Mouse (Mus musculus): ENCODE data around the gene Chrdl2. TPM values are rescaled to one million over a fixed set of nuclear protein-coding genes. Genes with fewer than 3 reads are reported as not detected.

The Chrdl2 gene
- polyA plus RNA-seq, 1 experiment from 2014 or later, result 0.14 TPM

DNA sequence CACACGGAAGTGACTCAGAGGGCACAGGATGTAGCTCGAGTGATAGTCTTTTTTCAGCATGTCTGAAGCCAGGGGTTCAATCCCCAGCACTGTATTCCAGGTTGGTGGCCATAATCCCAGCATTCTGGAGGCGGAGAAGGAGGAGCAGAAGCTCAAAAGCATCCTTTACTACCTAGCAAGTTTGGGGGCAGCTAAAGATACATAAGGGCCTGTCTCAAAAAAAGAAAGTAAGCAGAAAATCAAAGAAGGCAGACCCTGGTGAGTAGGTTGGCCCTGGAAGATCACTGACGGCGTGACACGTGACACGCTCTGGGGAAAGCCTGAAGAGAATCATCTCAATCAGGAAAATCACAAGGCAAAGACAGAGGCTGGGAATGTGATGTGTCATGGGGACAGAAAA is 12.8 kb upstream of the Chrdl2 start:
- H3K27ac ChIP-seq, result no peak overlapping the region
- peaks cover 10% of the 10 kb centered on the region; the same call in 1 of the 2 replicates for H3K4me1 ChIP-seq
- H3K36me3 ChIP-seq, result no peaks in the 10 kb centered on the region
- 93% methylated on average over 7 of the region's 7 CpGs for WGBS
- H3K9me3 ChIP-seq (replicated peaks), result no peaks in the 10 kb centered on the region
- no peak overlapping the region for H3K4me3 ChIP-seq
- DNase-seq (ENCODE audit: low spot score), result no peak
- no peaks in the 10 kb centered on the region for H3K27me3 ChIP-seq (ENCODE audit: low read depth, poor library complexity, severe bottlenecking)

DNA sequence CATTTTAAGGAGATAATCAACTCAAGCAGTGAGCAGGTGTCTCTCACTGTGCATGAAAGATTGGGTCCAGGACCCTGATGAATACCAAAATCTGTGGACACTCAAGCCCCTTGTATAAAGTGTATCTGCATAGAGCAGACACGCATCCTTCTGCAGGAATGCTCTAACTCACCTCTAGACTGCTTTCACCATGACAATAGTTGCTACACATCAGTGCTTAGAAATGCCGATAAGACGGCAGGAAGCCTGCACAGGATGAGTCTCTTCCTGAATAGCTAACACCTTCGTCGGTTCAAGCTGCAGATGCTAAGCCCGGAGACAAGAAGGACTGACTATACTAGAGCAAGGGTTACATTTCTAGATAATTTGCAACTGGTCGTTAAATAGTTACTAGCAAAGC is 10.8 kb upstream of the Chrdl2 start:
- Histone ChIP-seq H3K4me3 (no peak overlapping the region), H3K27ac (no peak overlapping the region), H3K4me1 (peaks cover 6% of the 10 kb centered on the region; the same call in 1 of the 2 replicates), H3K9me3 (replicated peaks) (no peaks in the 10 kb centered on the region), H3K36me3 (no peaks in the 10 kb centered on the region), H3K27me3 (ENCODE audit: low read depth, poor library complexity, severe bottlenecking) (no peaks in the 10 kb centered on the region)
- no peak for DNase-seq (ENCODE audit: low spot score)
- WGBS, result 80% methylated on average over 7 of the region's 7 CpGs

GRCm38 (mm10) chr7:99998668-99999067 is 7.3 kb upstream of the Chrdl2 start:
- no peaks in the 10 kb centered on the region for H3K4me1 ChIP-seq
- no peak overlapping the region for H3K4me3 ChIP-seq
- DNase-seq (ENCODE audit: low spot score), result no peak
- H3K27me3 ChIP-seq (ENCODE audit: low read depth, poor library complexity, severe bottlenecking), result peaks cover 7% of the 10 kb centered on the region
- no peak overlapping the region for H3K27ac ChIP-seq
- H3K36me3 ChIP-seq, result no peaks in the 10 kb centered on the region
- H3K9me3 ChIP-seq (replicated peaks), result no peaks in the 10 kb centered on the region
- WGBS, result 84% methylated on average over 3 of the region's 3 CpGs

DNA sequence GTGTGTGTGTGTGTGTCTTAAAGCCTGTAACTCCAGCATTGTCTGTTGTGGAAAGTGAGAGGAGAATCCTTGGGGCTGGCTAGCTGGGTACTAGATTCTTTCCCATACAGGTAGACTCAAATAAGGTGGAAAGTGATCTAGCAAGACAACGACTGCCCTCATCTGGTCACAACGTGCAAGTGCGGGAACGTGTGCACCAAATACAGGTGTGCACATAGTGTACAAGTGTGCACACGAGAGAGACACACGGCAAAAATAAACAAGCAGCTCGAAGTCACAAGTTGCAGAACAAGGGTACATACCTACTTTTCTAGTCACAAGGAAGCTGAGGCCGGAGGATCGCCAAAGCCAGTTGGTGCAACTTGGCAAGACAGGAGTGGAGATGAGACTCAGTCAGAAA is 2.2 kb upstream of the Chrdl2 start:
- DNase-seq (ENCODE audit: low spot score), result no peak
- H3K27me3 ChIP-seq (ENCODE audit: low read depth, poor library complexity, severe bottlenecking), result peaks cover 58% of the 10 kb centered on the region
- no peaks in the 10 kb centered on the region for H3K36me3 ChIP-seq
- H3K4me3 ChIP-seq, result no peak overlapping the region
- H3K27ac ChIP-seq, result no peak overlapping the region
- H3K4me1 ChIP-seq, result peaks cover 10% of the 10 kb centered on the region
- no peaks in the 10 kb centered on the region for H3K9me3 ChIP-seq (replicated peaks)
- 62% methylated on average over 9 of the region's 9 CpGs for WGBS

DNA sequence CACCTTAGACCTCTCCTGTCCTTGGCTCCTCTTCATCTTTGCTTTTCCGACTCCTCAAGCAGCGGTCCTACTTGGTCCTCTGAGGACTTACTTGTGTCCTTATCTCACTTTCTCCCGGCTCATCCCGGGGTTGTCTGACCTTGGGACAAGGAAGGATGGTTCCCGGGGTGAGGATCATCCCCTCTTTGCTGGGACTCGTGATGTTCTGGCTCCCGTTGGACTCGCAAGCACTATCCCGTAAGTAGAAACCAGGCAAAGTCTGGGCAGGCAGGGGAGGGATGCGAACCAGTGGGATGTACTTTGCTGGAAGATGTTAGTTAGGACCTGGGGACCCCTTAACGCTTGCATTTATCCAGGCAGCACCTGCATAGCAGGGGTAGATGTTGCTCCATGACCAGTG is 439 bp downstream of the Chrdl2 start:
- Histone ChIP-seq H3K36me3 (no peaks in the 10 kb centered on the region), H3K4me3 (peak overlapping the region; percentile 63), H3K9me3 (replicated peaks) (no peaks in the 10 kb centered on the region), H3K4me1 (peaks cover 22% of the 10 kb centered on the region), H3K27me3 (ENCODE audit: low read depth, poor library complexity, severe bottlenecking) (peaks cover 82% of the 10 kb centered on the region), H3K27ac (peak overlapping the region; percentile 53; the same call in 1 of the 2 replicates)
- 4% methylated on average over 11 of the region's 11 CpGs for WGBS
- no peak for DNase-seq (ENCODE audit: low spot score)

DNA sequence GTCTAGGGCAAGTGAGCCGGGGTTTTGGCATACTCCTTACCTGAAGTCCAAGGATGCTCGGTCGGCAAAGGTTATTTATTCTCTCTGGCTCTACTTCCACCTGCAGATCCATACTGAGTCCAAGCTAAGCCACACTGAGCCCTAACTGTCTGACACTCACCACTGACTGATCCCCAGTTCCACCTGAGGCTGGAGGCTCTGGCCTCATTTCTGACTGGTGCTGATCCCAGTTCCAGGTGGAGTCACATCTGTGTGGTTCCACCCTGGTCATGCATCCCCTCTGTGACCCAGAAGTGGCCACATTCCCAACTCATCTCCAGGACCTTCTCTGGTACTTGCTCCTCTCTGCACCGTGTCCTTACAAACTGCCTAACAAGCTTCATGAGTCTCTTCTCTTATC is 2.8 kb downstream of the Chrdl2 start:
- Histone ChIP-seq H3K9me3 (replicated peaks) (no peaks in the 10 kb centered on the region), H3K27me3 (ENCODE audit: low read depth, poor library complexity, severe bottlenecking) (peaks cover 74% of the 10 kb centered on the region), H3K4me1 (peaks cover 34% of the 10 kb centered on the region), H3K27ac (no peak overlapping the region), H3K4me3 (no peak overlapping the region), H3K36me3 (no peaks in the 10 kb centered on the region)
- DNase-seq (ENCODE audit: low spot score), result no peak
- WGBS, result 89% methylated on average over 4 of the region's 4 CpGs

GRCm38 (mm10) chr7:100009640-100010039 is 3.7 kb downstream of the Chrdl2 start:
- DNase-seq (ENCODE audit: low spot score), result peak; percentile 87
- 13% methylated on average over 11 of the region's 11 CpGs for WGBS
- H3K36me3 ChIP-seq, result no peaks in the 10 kb centered on the region
- no peak overlapping the region for H3K27ac ChIP-seq
- H3K4me3 ChIP-seq, result no peak overlapping the region
- H3K9me3 ChIP-seq (replicated peaks), result no peaks in the 10 kb centered on the region
- peaks cover 65% of the 10 kb centered on the region for H3K27me3 ChIP-seq (ENCODE audit: low read depth, poor library complexity, severe bottlenecking)
- H3K4me1 ChIP-seq, result peaks cover 34% of the 10 kb centered on the region

- H3K4me1 ChIP-seq, result peaks cover 31% of the 10 kb centered on the region
These were observed 4.7 kb downstream of the Chrdl2 start for GRCm38 (mm10) chr7:100010711-100011110.

GRCm38 (mm10) chr7:100012085-100012484 is 6.1 kb downstream of the Chrdl2 start:
- WGBS, result 37% methylated on average over 8 of the region's 8 CpGs
- H3K4me3 ChIP-seq, result no peak overlapping the region
- peaks cover 41% of the 10 kb centered on the region for H3K27me3 ChIP-seq (ENCODE audit: low read depth, poor library complexity, severe bottlenecking)
- H3K27ac ChIP-seq, result no peak overlapping the region
- H3K9me3 ChIP-seq (replicated peaks), result no peaks in the 10 kb centered on the region
- no peak for DNase-seq (ENCODE audit: low spot score)
- no peaks in the 10 kb centered on the region for H3K36me3 ChIP-seq
- peaks cover 24% of the 10 kb centered on the region for H3K4me1 ChIP-seq

More at GRCm38 (mm10) chr7:100010711-100011110, 4.7 kb downstream of the Chrdl2 start:
- Histone ChIP-seq H3K27me3 (ENCODE audit: low read depth, poor library complexity, severe bottlenecking) (peaks cover 54% of the 10 kb centered on the region), H3K36me3 (no peaks in the 10 kb centered on the region), H3K27ac (no peak overlapping the region), H3K9me3 (replicated peaks) (no peaks in the 10 kb centered on the region), H3K4me3 (no peak overlapping the region)
- WGBS, result 31% methylated on average over 5 of the region's 5 CpGs
- DNase-seq (ENCODE audit: low spot score), result no peak

DNA sequence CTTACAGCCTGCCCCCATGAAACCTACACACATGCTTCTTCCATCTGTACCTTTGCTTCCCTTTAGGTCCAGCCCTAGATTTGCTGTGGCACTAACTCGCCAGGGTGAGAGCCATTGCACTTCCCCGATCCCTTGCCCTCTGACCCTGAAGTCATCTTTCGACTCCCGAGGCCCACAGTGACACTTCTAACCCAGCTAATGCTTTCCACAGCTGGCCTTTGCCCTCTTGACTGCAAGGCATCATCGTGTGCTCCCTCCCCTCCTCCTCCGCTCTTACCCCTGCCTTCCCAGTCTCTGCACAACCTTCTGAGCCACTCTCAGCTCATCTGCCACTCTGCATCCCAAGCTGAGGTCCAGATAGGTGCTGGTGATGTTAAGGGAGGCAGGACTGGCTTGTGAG is 6.5 kb downstream of the Chrdl2 start:
- no peaks in the 10 kb centered on the region for H3K9me3 ChIP-seq (replicated peaks)
- WGBS, result 8% methylated on average over 6 of the region's 6 CpGs
- H3K4me3 ChIP-seq, result no peak overlapping the region
- no peak for DNase-seq (ENCODE audit: low spot score)
- H3K27me3 ChIP-seq (ENCODE audit: low read depth, poor library complexity, severe bottlenecking), result peaks cover 36% of the 10 kb centered on the region
- H3K27ac ChIP-seq, result no peak overlapping the region
- no peaks in the 10 kb centered on the region for H3K36me3 ChIP-seq
- peaks cover 24% of the 10 kb centered on the region for H3K4me1 ChIP-seq

DNA sequence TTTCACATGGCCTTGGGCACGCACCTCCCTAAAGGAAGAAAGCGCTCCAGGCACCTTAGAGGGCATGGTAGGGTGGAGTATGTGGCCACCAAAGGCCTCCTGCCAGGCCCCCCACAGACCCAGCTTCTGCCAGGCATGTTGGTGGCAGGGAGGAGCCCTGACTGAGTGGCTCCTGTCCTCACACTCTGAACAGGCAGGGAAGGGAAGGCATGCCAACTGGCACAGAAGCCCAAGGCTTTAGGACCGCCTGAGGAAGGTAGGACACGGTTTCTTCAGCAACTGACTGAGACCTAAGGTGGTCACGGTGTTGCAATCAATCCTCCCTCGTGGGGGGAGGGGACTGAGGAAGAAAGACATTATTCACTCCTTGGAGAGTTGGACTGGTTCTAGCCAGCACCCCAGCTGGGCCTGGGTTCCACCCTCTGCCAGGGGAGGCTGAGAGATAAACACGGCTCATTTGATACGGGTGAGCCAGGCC is 8.2 kb downstream of the Chrdl2 start:
- DNase-seq (ENCODE audit: low spot score), result no peak
- no peak overlapping the region for H3K4me3 ChIP-seq
- peaks cover 24% of the 10 kb centered on the region for H3K4me1 ChIP-seq
- 71% methylated on average over 8 of the region's 8 CpGs for WGBS
- H3K27ac ChIP-seq, result no peak overlapping the region
- H3K27me3 ChIP-seq (ENCODE audit: low read depth, poor library complexity, severe bottlenecking), result peaks cover 20% of the 10 kb centered on the region
- no peaks in the 10 kb centered on the region for H3K36me3 ChIP-seq
- H3K9me3 ChIP-seq (replicated peaks), result no peaks in the 10 kb centered on the region

DNA sequence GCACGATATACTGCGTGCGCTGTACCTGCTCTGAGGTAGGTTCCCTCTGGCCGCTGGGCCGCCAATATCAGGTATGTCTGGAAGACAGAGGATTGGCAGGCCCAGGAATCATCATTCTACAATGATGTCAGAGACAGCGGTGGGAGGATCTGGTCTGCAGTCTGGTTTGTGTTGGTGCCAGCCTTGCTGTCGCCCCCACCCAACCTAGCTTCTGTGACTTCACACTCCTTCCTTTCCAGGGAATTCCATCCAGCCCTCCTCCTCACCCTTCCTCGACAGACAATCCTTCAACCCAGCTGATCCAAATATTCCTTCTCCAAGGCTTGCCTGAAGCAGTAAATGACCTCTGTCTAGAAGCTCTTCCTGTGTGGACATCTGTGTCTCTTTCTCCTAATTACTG is 11.1 kb downstream of the Chrdl2 start:
- no peaks in the 10 kb centered on the region for H3K36me3 ChIP-seq
- H3K27ac ChIP-seq, result no peak overlapping the region
- no peak overlapping the region for H3K4me3 ChIP-seq
- no peaks in the 10 kb centered on the region for H3K27me3 ChIP-seq (ENCODE audit: low read depth, poor library complexity, severe bottlenecking)
- H3K9me3 ChIP-seq (replicated peaks), result no peaks in the 10 kb centered on the region
- peaks cover 8% of the 10 kb centered on the region for H3K4me1 ChIP-seq
- 89% methylated on average over 8 of the region's 8 CpGs for WGBS
- DNase-seq (ENCODE audit: low spot score), result no peak

DNA sequence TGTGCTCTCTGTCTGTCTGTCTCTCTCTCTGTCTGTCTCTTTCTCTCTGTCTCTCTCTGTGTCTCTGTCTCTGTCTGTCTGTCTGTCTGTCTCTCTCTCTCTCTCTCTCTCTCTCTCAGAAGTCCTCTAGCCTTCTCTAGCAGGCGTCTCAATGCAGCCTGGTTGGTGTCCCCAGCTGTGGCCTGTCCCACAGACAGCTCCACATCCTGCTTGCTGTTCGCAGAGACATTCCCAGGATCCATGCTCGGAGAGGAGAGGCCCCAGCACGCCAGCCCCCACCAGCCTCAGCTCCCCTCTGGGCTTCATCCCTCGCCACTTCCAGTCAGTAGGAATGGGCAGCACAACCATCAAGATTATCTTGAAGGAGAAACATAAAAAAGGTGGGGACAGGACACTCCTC is 21.4 kb downstream of the Chrdl2 start:
- no peaks in the 10 kb centered on the region for H3K4me1 ChIP-seq
- no peaks in the 10 kb centered on the region for H3K27me3 ChIP-seq (ENCODE audit: low read depth, poor library complexity, severe bottlenecking)
- DNase-seq (ENCODE audit: low spot score), result no peak
- no peak overlapping the region for H3K4me3 ChIP-seq
- WGBS, result 69% methylated on average over 5 of the region's 5 CpGs
- no peaks in the 10 kb centered on the region for H3K36me3 ChIP-seq
- no peak overlapping the region for H3K27ac ChIP-seq
- no peaks in the 10 kb centered on the region for H3K9me3 ChIP-seq (replicated peaks)

GRCm38 (mm10) chr7:100029307-100029706 is 23.3 kb downstream of the Chrdl2 start:
- WGBS, result 39% methylated on average over 3 of the region's 3 CpGs
- H3K27me3 ChIP-seq (ENCODE audit: low read depth, poor library complexity, severe bottlenecking), result 0 out of 2 replicates have a peak, but pooled peaks cover 4% of the 10 kb centered on the region
- H3K27ac ChIP-seq, result no peak overlapping the region
- no peaks in the 10 kb centered on the region for H3K36me3 ChIP-seq
- H3K9me3 ChIP-seq (replicated peaks), result no peaks in the 10 kb centered on the region
- no peak overlapping the region for H3K4me3 ChIP-seq
- H3K4me1 ChIP-seq, result peaks cover 2% of the 10 kb centered on the region; the same call in 1 of the 2 replicates
- DNase-seq (ENCODE audit: low spot score), result peak; percentile 64

All from limb, embryonic 10.5 days (tissue).